Mouse (Mus musculus) bone marrow, adult 2 months (tissue): ENCODE data around the gene Slc7a15.

Source experiments
- CTCF ChIP-seq: fragments of 200-500 bp; IDR thresholded peaks from 2 replicates; pipeline ENCODE4 v1.5.1; 2011; ENCODE audit warnings: low read length, control low read depth; ENCODE audit not compliant: control insufficient read depth, insufficient read depth
- POLR2A ChIP-seq: fragments of 200-500 bp; IDR thresholded peaks from 2 replicates; pipeline ENCODE4 v1.6.1; 2011; ENCODE audit warnings: low read depth, mild to moderate bottlenecking, control low read depth, low read length, borderline replicate concordance; ENCODE audit not compliant: control insufficient read depth

DNA sequence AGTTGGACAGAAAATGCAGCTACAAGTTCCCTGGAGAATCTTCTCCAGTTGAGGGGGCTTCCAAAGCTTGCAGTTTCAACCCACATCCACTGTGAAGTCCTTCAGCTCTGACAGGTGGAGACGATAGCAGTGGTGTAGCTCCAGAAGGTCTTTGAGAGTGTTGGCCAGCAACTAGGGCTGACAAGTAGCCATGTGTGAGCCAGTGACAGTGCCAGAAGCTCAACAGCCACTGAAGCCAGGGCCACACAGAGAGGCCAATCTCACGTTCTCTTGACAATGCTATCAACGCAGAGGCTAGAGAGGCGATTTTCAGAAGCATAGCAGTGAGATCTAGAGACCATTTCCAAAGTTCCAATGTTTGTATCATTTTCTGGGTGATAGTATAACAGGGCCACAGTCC is 56.5 kb downstream of the Slc7a15 start:
- TF ChIP-seq CTCF (no peak), POLR2A (no peak)
